Mouse (Mus musculus): Measurements from ENCODE around the gene Eif2b3.

DNA sequence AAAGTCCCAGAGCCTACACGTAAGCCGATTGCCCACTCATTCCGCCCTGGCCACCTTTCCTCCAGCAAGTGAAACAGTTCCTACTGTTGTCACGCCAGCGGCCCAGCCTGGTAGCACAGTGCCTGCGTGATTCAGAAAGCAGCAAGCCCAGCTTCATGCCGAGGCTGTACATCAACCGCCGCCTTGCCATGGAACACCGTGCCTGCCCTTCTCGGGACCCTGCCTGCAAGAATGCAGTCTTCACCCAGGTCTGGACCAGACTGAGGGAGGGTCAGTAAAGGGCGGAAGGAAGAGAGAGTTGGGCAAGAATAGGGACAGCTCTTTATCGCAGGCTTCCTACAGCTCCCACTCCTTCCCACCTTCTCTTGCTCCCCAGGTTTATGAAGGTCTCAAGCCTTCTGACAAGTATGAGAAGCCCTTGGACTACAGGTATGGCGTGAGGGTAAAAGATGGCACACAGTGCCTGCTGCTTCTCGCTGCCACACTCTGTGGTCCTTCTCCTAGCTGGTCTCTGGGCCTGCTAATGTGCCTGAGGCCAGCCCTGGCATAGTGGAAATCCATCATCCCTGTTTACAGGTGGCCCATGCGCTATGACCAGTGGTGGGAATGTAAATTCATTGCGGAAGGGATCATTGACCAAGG is 19.6 kb upstream of the Eif2b3 start:
- no peak for TF ChIP-seq EP300 (optimal IDR thresholded peaks at IDR 0.05)
- TF ChIP-seq CTCF (IDR thresholded peaks at IDR 0.05; ENCODE audit: low read depth) = no peak
